Mouse (Mus musculus): ENCODE data around the gene Rnf207. TPM values are rescaled to one million over a fixed set of nuclear protein-coding genes. Genes with fewer than 3 reads are reported as not detected.

The Rnf207 gene
- total and polyA plus RNA-seq, 2 experiments from 2014 or later, result 5.7 to 6.6 TPM

- 0 out of 2 replicates have a peak, but pooled peaks cover 5% of the 10 kb centered on the region for H3K4me1 ChIP-seq (ENCODE audit: insufficient read depth, low read length)
- WGBS, result 61% methylated on average over 7 of the region's 7 CpGs
These were observed 25.9 kb upstream of the Rnf207 start for GRCm38 (mm10) chr4:152344651-152345050.

GRCm38 (mm10) chr4:152343296-152343695 is 24.5 kb upstream of the Rnf207 start:
- no peak overlapping the region for H3K9ac ChIP-seq (replicated peaks; ENCODE audit: low read length)

More at GRCm38 (mm10) chr4:152344651-152345050, 25.9 kb upstream of the Rnf207 start:
- ATAC-seq, result no peak
- H3K9ac ChIP-seq (replicated peaks; ENCODE audit: low read length), result no peak overlapping the region
- TF ChIP-seq CTCF (IDR thresholded peaks at IDR 0.05; ENCODE audit: low read depth), result no peak
- no peaks in the 10 kb centered on the region for H3K36me3 ChIP-seq (ENCODE audit: insufficient read depth, low read length)
- no peak for DNase-seq (ENCODE audit: low spot score)
- H3K27ac ChIP-seq, result no peak overlapping the region
- H3K9me3 ChIP-seq (ENCODE audit: low read length), result no peaks in the 10 kb centered on the region
- no peak overlapping the region for H3K4me2 ChIP-seq (ENCODE audit: low read depth, low read length)
- no peak overlapping the region for H3K4me3 ChIP-seq (ENCODE audit: low read length)
- H3K27me3 ChIP-seq (ENCODE audit: insufficient read depth, low read length), result no peaks in the 10 kb centered on the region

GRCm38 (mm10) chr4:152340584-152341284 is 21.9 kb upstream of the Rnf207 start:
- H3K27ac ChIP-seq, result no peak overlapping the region
- DNase-seq (ENCODE audit: low spot score) (no peak), ATAC-seq (no peak)
- no peak for TF ChIP-seq CTCF (IDR thresholded peaks at IDR 0.05; ENCODE audit: low read depth)
- no peaks in the 10 kb centered on the region for H3K9me3 ChIP-seq (ENCODE audit: low read length)
- no peaks in the 10 kb centered on the region for H3K36me3 ChIP-seq (ENCODE audit: insufficient read depth, low read length)
- no peak overlapping the region; the same call in 1 of the 2 replicates for H3K9ac ChIP-seq (replicated peaks; ENCODE audit: low read length)
- H3K27me3 ChIP-seq (ENCODE audit: insufficient read depth, low read length), result no peaks in the 10 kb centered on the region
- H3K4me1 ChIP-seq (ENCODE audit: insufficient read depth, low read length), result 0 out of 2 replicates have a peak, but pooled peaks cover 5% of the 10 kb centered on the region
- peak overlapping the region; percentile 89 for H3K4me2 ChIP-seq (ENCODE audit: low read depth, low read length)
- H3K4me3 ChIP-seq (ENCODE audit: low read length), result no peak overlapping the region
- 34% methylated on average over 15 of the region's 15 CpGs for WGBS

More at GRCm38 (mm10) chr4:152343296-152343695, 24.5 kb upstream of the Rnf207 start:
- Histone ChIP-seq H3K27me3 (ENCODE audit: insufficient read depth, low read length) (no peaks in the 10 kb centered on the region), H3K4me1 (ENCODE audit: insufficient read depth, low read length) (0 out of 2 replicates have a peak, but pooled peaks cover 5% of the 10 kb centered on the region), H3K4me3 (ENCODE audit: low read length) (no peak overlapping the region), H3K36me3 (ENCODE audit: insufficient read depth, low read length) (no peaks in the 10 kb centered on the region), H3K9me3 (ENCODE audit: low read length) (no peaks in the 10 kb centered on the region), H3K4me2 (ENCODE audit: low read depth, low read length) (no peak overlapping the region), H3K27ac (no peak overlapping the region)
- TF ChIP-seq CTCF (IDR thresholded peaks at IDR 0.05; ENCODE audit: low read depth), result peak; percentile 85
- WGBS, result 14% methylated on average over 5 of the region's 5 CpGs
- DNase-seq (ENCODE audit: low spot score), result peak; percentile 73
- no peak for ATAC-seq

GRCm38 (mm10) chr4:152339293-152339790 is 20.5 kb upstream of the Rnf207 start:
- no peaks in the 10 kb centered on the region for H3K9me3 ChIP-seq (ENCODE audit: low read length)
- H3K27ac ChIP-seq, result peak overlapping the region; percentile 82; the same call in 1 of the 2 replicates
- WGBS, result 3% methylated on average over 17 of the region's 26 CpGs
- peak overlapping the region; percentile 71 for H3K4me3 ChIP-seq (ENCODE audit: low read length)
- peaks cover 2% of the 10 kb centered on the region; the same call in 1 of the 2 replicates for H3K36me3 ChIP-seq (ENCODE audit: insufficient read depth, low read length)
- H3K4me1 ChIP-seq (ENCODE audit: insufficient read depth, low read length), result 0 out of 2 replicates have a peak, but pooled peaks cover 5% of the 10 kb centered on the region
- H3K27me3 ChIP-seq (ENCODE audit: insufficient read depth, low read length), result no peaks in the 10 kb centered on the region
- ATAC-seq (peak; percentile 34; the same call in 1 of the 2 replicates), DNase-seq (ENCODE audit: low spot score) (no peak)
- TF ChIP-seq CTCF (IDR thresholded peaks at IDR 0.05; ENCODE audit: low read depth), result no peak
- peak overlapping the region; percentile 94 for H3K9ac ChIP-seq (replicated peaks; ENCODE audit: low read length)
- H3K4me2 ChIP-seq (ENCODE audit: low read depth, low read length), result peak overlapping the region; percentile 89

GRCm38 (mm10) chr4:152338419-152339292 is 19.9 kb upstream of the Rnf207 start, which contains the start of gene Chd5:
Gene Chd5 (plus strand): TSS chr4:152338651.
- DNase-seq (ENCODE audit: low spot score) (peak; percentile 81), ATAC-seq (peak; percentile 52)
- no peak for TF ChIP-seq CTCF (IDR thresholded peaks at IDR 0.05; ENCODE audit: low read depth)
- Histone ChIP-seq H3K36me3 (ENCODE audit: insufficient read depth, low read length) (peaks cover 7% of the 10 kb centered on the region; the same call in 1 of the 2 replicates), H3K9ac (replicated peaks; ENCODE audit: low read length) (peak within 1 kb of the TSS; percentile 94), H3K4me3 (ENCODE audit: low read length) (peak within 1 kb of the TSS; percentile 71), H3K4me2 (ENCODE audit: low read depth, low read length) (peak within 1 kb of the TSS; percentile 89), H3K9me3 (ENCODE audit: low read length) (no peaks in the 10 kb centered on the region), H3K27ac (peak within 1 kb of the TSS; percentile 82), H3K4me1 (ENCODE audit: insufficient read depth, low read length) (0 out of 2 replicates have a peak, but pooled peaks cover 5% of the 10 kb centered on the region), H3K27me3 (ENCODE audit: insufficient read depth, low read length) (no peaks in the 10 kb centered on the region)
- WGBS, result under 1% methylated on average over 48 of the region's 120 CpGs

- H3K4me1 ChIP-seq (ENCODE audit: insufficient read depth, low read length), result 0 out of 2 replicates have a peak, but pooled peaks cover 5% of the 10 kb centered on the region
- TF ChIP-seq CTCF (IDR thresholded peaks at IDR 0.05; ENCODE audit: low read depth), result no peak
- peak; percentile 25 for DNase-seq (ENCODE audit: low spot score)
- H3K9me3 ChIP-seq (ENCODE audit: low read length), result no peaks in the 10 kb centered on the region
- no peak overlapping the region for H3K9ac ChIP-seq (replicated peaks; ENCODE audit: low read length)
- H3K4me2 ChIP-seq (ENCODE audit: low read depth, low read length), result no peak overlapping the region
- no peak overlapping the region for H3K27ac ChIP-seq
- H3K36me3 ChIP-seq (ENCODE audit: insufficient read depth, low read length), result peaks cover 7% of the 10 kb centered on the region; the same call in 1 of the 2 replicates
- no peaks in the 10 kb centered on the region for H3K27me3 ChIP-seq (ENCODE audit: insufficient read depth, low read length)
- H3K4me3 ChIP-seq (ENCODE audit: low read length), result no peak overlapping the region
- ATAC-seq, result no peak
- 19% methylated on average over 6 of the region's 6 CpGs for WGBS
These were observed 19.0 kb upstream of the Rnf207 start for GRCm38 (mm10) chr4:152337772-152338171.

All from hindbrain, postnatal 0 days (tissue).